Mouse (Mus musculus): Measurements from ENCODE around the gene Plcb1. TPM values are rescaled to one million over a fixed set of nuclear protein-coding genes. Genes with fewer than 3 reads are reported as not detected.
A peak's percentile ranks its signal among the peaks of the same experiment; 100 is the strongest.

Plcb1 gene
- polyA plus RNA-seq (2014; fragmentation: Nextera tagmentation; extraction: Ambion mirVana): 10.8 and 11.7 TPM in 2 replicates

- H3K4me2 ChIP-seq (ENCODE audit: low read depth): peak within 1 kb of the TSS; percentile 95
- peak within 1 kb of the TSS; percentile 59 for H3K4me3 ChIP-seq (ENCODE audit: low read depth, low read length)
- H3K27ac ChIP-seq (ENCODE audit: low read depth, low read length): 0 out of 2 replicates have a peak within 1 kb of the TSS, but pooled peaks have one; percentile 15
- no peaks in the 10 kb centered on the region for H3K9me3 ChIP-seq (ENCODE audit: control insufficient read depth, low read length)
- under 1% methylated on average over 78 of the region's 88 CpGs for WGBS
- peak within 1 kb of the TSS; percentile 79 for H3K9ac ChIP-seq (ENCODE audit: low read length)
- no peaks in the 10 kb centered on the region for H3K27me3 ChIP-seq (ENCODE audit: control insufficient read depth, insufficient read depth, low read length)
- H3K4me1 ChIP-seq (ENCODE audit: control insufficient read depth, insufficient read depth, low read length): peaks cover 4% of the 10 kb centered on the region
- DNase-seq (ENCODE audit: low spot score): peak; percentile 91
- peak; percentile 97 for ATAC-seq (ENCODE audit: insufficient read depth, low FRiP score, low TSS enrichment)
- no peaks in the 10 kb centered on the region for H3K36me3 ChIP-seq (ENCODE audit: control insufficient read depth, insufficient read depth, low read length)
Measured at GRCm38 (mm10) chr2:134785970-134786855, at the start of gene Plcb1. Plcb1 (plus strand) TSS chr2:134786067.

GRCm38 (mm10) chr2:134755537-134755936, 30.3 kb upstream of the Plcb1 start:
- no peak overlapping the region for H3K9ac ChIP-seq (ENCODE audit: low read length)
- H3K4me1 ChIP-seq (ENCODE audit: control insufficient read depth, insufficient read depth, low read length): no peaks in the 10 kb centered on the region

GRCm38 (mm10) chr2:134756086-134756485, 29.8 kb upstream of the Plcb1 start:
- ATAC-seq (ENCODE audit: insufficient read depth, low FRiP score, low TSS enrichment) (no peak), DNase-seq (ENCODE audit: low spot score) (no peak)
- H3K4me2 ChIP-seq (ENCODE audit: low read depth): no peak overlapping the region
- no peak overlapping the region for H3K9ac ChIP-seq (ENCODE audit: low read length)
- no peaks in the 10 kb centered on the region for H3K4me1 ChIP-seq (ENCODE audit: control insufficient read depth, insufficient read depth, low read length)
- no peak overlapping the region for H3K4me3 ChIP-seq (ENCODE audit: low read depth, low read length)
- H3K27ac ChIP-seq (ENCODE audit: low read depth, low read length): no peak overlapping the region
- H3K9me3 ChIP-seq (ENCODE audit: control insufficient read depth, low read length): no peaks in the 10 kb centered on the region
- no peaks in the 10 kb centered on the region for H3K27me3 ChIP-seq (ENCODE audit: control insufficient read depth, insufficient read depth, low read length)
- H3K36me3 ChIP-seq (ENCODE audit: control insufficient read depth, insufficient read depth, low read length): no peaks in the 10 kb centered on the region
- WGBS: 82% methylated on average over 1 of the region's 1 CpGs

More at GRCm38 (mm10) chr2:134755537-134755936, 30.3 kb upstream of the Plcb1 start:
- DNase-seq (ENCODE audit: low spot score) (no peak), ATAC-seq (ENCODE audit: insufficient read depth, low FRiP score, low TSS enrichment) (no peak)
- Histone ChIP-seq H3K36me3 (ENCODE audit: control insufficient read depth, insufficient read depth, low read length) (no peaks in the 10 kb centered on the region), H3K4me2 (ENCODE audit: low read depth) (no peak overlapping the region), H3K9me3 (ENCODE audit: control insufficient read depth, low read length) (no peaks in the 10 kb centered on the region), H3K27ac (ENCODE audit: low read depth, low read length) (no peak overlapping the region), H3K27me3 (ENCODE audit: control insufficient read depth, insufficient read depth, low read length) (no peaks in the 10 kb centered on the region), H3K4me3 (ENCODE audit: low read depth, low read length) (no peak overlapping the region)

- 97% methylated on average over 1 of the region's 1 CpGs for WGBS
- DNase-seq (ENCODE audit: low spot score): no peak
- H3K4me2 ChIP-seq (ENCODE audit: low read depth): no peak overlapping the region
- H3K27ac ChIP-seq (ENCODE audit: low read depth, low read length): no peak overlapping the region
- no peaks in the 10 kb centered on the region for H3K27me3 ChIP-seq (ENCODE audit: control insufficient read depth, insufficient read depth, low read length)
- no peak for ATAC-seq (ENCODE audit: insufficient read depth, low FRiP score, low TSS enrichment)
- no peaks in the 10 kb centered on the region for H3K4me1 ChIP-seq (ENCODE audit: control insufficient read depth, insufficient read depth, low read length)
- H3K9ac ChIP-seq (ENCODE audit: low read length): no peak overlapping the region
- H3K4me3 ChIP-seq (ENCODE audit: low read depth, low read length): no peak overlapping the region
- H3K36me3 ChIP-seq (ENCODE audit: control insufficient read depth, insufficient read depth, low read length): no peaks in the 10 kb centered on the region
- H3K9me3 ChIP-seq (ENCODE audit: control insufficient read depth, low read length): no peaks in the 10 kb centered on the region
Measured at GRCm38 (mm10) chr2:134761029-134761428, 24.8 kb upstream of the Plcb1 start.

- no peaks in the 10 kb centered on the region for H3K4me1 ChIP-seq (ENCODE audit: control insufficient read depth, insufficient read depth, low read length)
- H3K36me3 ChIP-seq (ENCODE audit: control insufficient read depth, insufficient read depth, low read length): no peaks in the 10 kb centered on the region
- no peaks in the 10 kb centered on the region for H3K27me3 ChIP-seq (ENCODE audit: control insufficient read depth, insufficient read depth, low read length)
- H3K9me3 ChIP-seq (ENCODE audit: control insufficient read depth, low read length): no peaks in the 10 kb centered on the region
- H3K9ac ChIP-seq (ENCODE audit: low read length): no peak overlapping the region
- no peak overlapping the region for H3K4me2 ChIP-seq (ENCODE audit: low read depth)
- no peak overlapping the region for H3K4me3 ChIP-seq (ENCODE audit: low read depth, low read length)
- WGBS: 95% methylated on average over 8 of the region's 8 CpGs
- H3K27ac ChIP-seq (ENCODE audit: low read depth, low read length): no peak overlapping the region
- no peak for ATAC-seq (ENCODE audit: insufficient read depth, low FRiP score, low TSS enrichment)
- no peak for DNase-seq (ENCODE audit: low spot score)
Measured at GRCm38 (mm10) chr2:134763406-134763990, 22.4 kb upstream of the Plcb1 start.

GRCm38 (mm10) chr2:134764506-134764905, 21.4 kb upstream of the Plcb1 start:
- WGBS: 90% methylated on average over 2 of the region's 2 CpGs
- ATAC-seq (ENCODE audit: insufficient read depth, low FRiP score, low TSS enrichment) (no peak), DNase-seq (ENCODE audit: low spot score) (no peak)
- Histone ChIP-seq H3K36me3 (ENCODE audit: control insufficient read depth, insufficient read depth, low read length) (no peaks in the 10 kb centered on the region), H3K9me3 (ENCODE audit: control insufficient read depth, low read length) (no peaks in the 10 kb centered on the region), H3K27ac (ENCODE audit: low read depth, low read length) (no peak overlapping the region), H3K4me3 (ENCODE audit: low read depth, low read length) (no peak overlapping the region), H3K9ac (ENCODE audit: low read length) (no peak overlapping the region), H3K27me3 (ENCODE audit: control insufficient read depth, insufficient read depth, low read length) (no peaks in the 10 kb centered on the region), H3K4me1 (ENCODE audit: control insufficient read depth, insufficient read depth, low read length) (no peaks in the 10 kb centered on the region), H3K4me2 (ENCODE audit: low read depth) (no peak overlapping the region)

- H3K9me3 ChIP-seq (ENCODE audit: control insufficient read depth, low read length): no peaks in the 10 kb centered on the region
- no peak overlapping the region for H3K27ac ChIP-seq (ENCODE audit: low read depth, low read length)
- H3K9ac ChIP-seq (ENCODE audit: low read length): no peak overlapping the region
- H3K4me2 ChIP-seq (ENCODE audit: low read depth): no peak overlapping the region
- WGBS: 69% methylated on average over 5 of the region's 5 CpGs
- no peaks in the 10 kb centered on the region for H3K4me1 ChIP-seq (ENCODE audit: control insufficient read depth, insufficient read depth, low read length)
- no peak overlapping the region for H3K4me3 ChIP-seq (ENCODE audit: low read depth, low read length)
- no peaks in the 10 kb centered on the region for H3K27me3 ChIP-seq (ENCODE audit: control insufficient read depth, insufficient read depth, low read length)
- H3K36me3 ChIP-seq (ENCODE audit: control insufficient read depth, insufficient read depth, low read length): no peaks in the 10 kb centered on the region
- ATAC-seq (ENCODE audit: insufficient read depth, low FRiP score, low TSS enrichment) (no peak), DNase-seq (ENCODE audit: low spot score) (no peak)
Measured at GRCm38 (mm10) chr2:134779826-134780225, 6.0 kb upstream of the Plcb1 start.

GRCm38 (mm10) chr2:134780316-134780715, 5.6 kb upstream of the Plcb1 start:
- H3K4me2 ChIP-seq (ENCODE audit: low read depth): no peak overlapping the region
- no peaks in the 10 kb centered on the region for H3K4me1 ChIP-seq (ENCODE audit: control insufficient read depth, insufficient read depth, low read length)
- no peak overlapping the region for H3K27ac ChIP-seq (ENCODE audit: low read depth, low read length)
- H3K36me3 ChIP-seq (ENCODE audit: control insufficient read depth, insufficient read depth, low read length): no peaks in the 10 kb centered on the region
- no peak overlapping the region for H3K9ac ChIP-seq (ENCODE audit: low read length)
- ATAC-seq (ENCODE audit: insufficient read depth, low FRiP score, low TSS enrichment): no peak
- H3K9me3 ChIP-seq (ENCODE audit: control insufficient read depth, low read length): no peaks in the 10 kb centered on the region
- no peak for DNase-seq (ENCODE audit: low spot score)
- no peak overlapping the region for H3K4me3 ChIP-seq (ENCODE audit: low read depth, low read length)
- no peaks in the 10 kb centered on the region for H3K27me3 ChIP-seq (ENCODE audit: control insufficient read depth, insufficient read depth, low read length)

GRCm38 (mm10) chr2:134786856-134787250, 986 bp downstream of the Plcb1 start:
- peak overlapping the region; percentile 95 for H3K4me2 ChIP-seq (ENCODE audit: low read depth)
- H3K27ac ChIP-seq (ENCODE audit: low read depth, low read length): no peak overlapping the region

More at GRCm38 (mm10) chr2:134786856-134787250, 986 bp downstream of the Plcb1 start:
- no peaks in the 10 kb centered on the region for H3K36me3 ChIP-seq (ENCODE audit: control insufficient read depth, insufficient read depth, low read length)
- H3K9me3 ChIP-seq (ENCODE audit: control insufficient read depth, low read length): no peaks in the 10 kb centered on the region
- DNase-seq (ENCODE audit: low spot score): peak; percentile 12
- ATAC-seq (ENCODE audit: insufficient read depth, low FRiP score, low TSS enrichment): no peak
- peak overlapping the region; percentile 59 for H3K4me3 ChIP-seq (ENCODE audit: low read depth, low read length)
- H3K4me1 ChIP-seq (ENCODE audit: control insufficient read depth, insufficient read depth, low read length): peaks cover 4% of the 10 kb centered on the region
- 10% methylated on average over 6 of the region's 6 CpGs for WGBS
- peak overlapping the region; percentile 79 for H3K9ac ChIP-seq (ENCODE audit: low read length)
- no peaks in the 10 kb centered on the region for H3K27me3 ChIP-seq (ENCODE audit: control insufficient read depth, insufficient read depth, low read length)
